ENCODE assay signal across 24 mouse cellular contexts in the genomic region with DNA sequence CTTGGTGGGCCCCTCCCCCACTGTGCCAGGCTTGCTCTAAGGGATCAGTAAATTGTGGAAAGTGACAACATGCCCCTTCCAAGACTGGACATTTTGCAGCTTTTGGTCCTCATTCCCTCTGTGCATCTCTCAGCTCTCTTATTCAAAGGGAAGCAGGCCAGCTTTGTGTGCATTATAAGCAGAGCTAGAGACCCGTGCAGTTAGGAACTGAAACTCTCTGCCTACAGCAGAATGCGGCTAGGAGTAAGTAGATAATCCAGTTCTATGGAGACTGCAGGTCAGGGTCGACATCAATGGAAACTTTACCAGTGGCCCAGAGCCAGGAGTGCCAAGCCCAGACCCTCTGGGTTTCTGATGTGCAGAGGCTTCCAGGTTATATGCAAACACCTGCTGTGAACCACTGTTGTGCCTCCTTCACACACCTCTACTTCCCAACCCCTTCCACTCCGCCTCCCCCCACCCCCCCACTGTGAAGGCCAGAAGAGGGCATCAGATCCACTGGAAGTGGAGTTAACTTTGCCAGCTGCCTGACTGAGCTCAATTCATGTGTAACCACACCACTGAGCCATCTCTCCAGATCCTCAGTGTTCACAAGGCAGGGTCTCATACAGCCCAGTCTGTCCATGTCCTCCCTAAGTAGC. TPM values are rescaled to one million over a fixed set of nuclear protein-coding genes. Genes with fewer than 3 reads are reported as not detected.
A peak's percentile ranks its signal among the peaks of the same experiment; 100 is the strongest.
DNase-seq lines count a peak whose midpoint lies in the region; ATAC-seq and TF ChIP-seq lines count a peak whose summit lies in the region.
"Had no signal": no experiment of that assay in that cellular context is flagged by ENCODE, and none has a peak within 500 bp of the region (broad histone marks: within the 10 kb centered on the region; RNA-seq: fewer than 3 reads in every experiment).

No protein-coding gene starts in this region.

- no peak for ATAC-seq in embryonic facial prominence, embryonic 13.5 days (ENCODE audit: insufficient number of reproducible peaks, insufficient read depth, low FRiP score, low TSS enrichment, low read depth)
- ATAC-seq in limb, embryonic 13.5 days (ENCODE audit: low FRiP score, low read depth), result no peak
- ATAC-seq: forebrain, embryonic 16.5 days; hindbrain, postnatal 0 days; intestine, embryonic 16.5 days had no signal

- no peak overlapping the region for H3K4me2 ChIP-seq in embryonic facial prominence, embryonic 13.5 days
- H3K4me2 ChIP-seq in limb, embryonic 13.5 days (replicated peaks), result no peak overlapping the region
- H3K4me2 ChIP-seq in CH12.LX (ENCODE audit: insufficient read depth, low read depth, poor library complexity, severe bottlenecking), result peak overlapping the region; percentile 45
- H3K4me2 ChIP-seq: embryonic facial prominence, embryonic 15.5 days; liver, embryonic 11.5 days had no signal

- in situ Hi-C loops in CH12.LX (cut with MboI; ENCODE audit: low pct_ligation_motif_present, low pct_unique_long_range_greater_than_20kb, low sequenced_read_pairs), result loop anchor here (10.0 kb wide), 1 partner anchor 174 kb away; no protein-coding TSS in a partner anchor

- H3K4me1 ChIP-seq in embryonic facial prominence, embryonic 13.5 days, result no peaks in the 10 kb centered on the region
- H3K4me1 ChIP-seq in embryonic facial prominence, embryonic 10.5 days, result peaks cover 17% of the 10 kb centered on the region
- peaks cover 9% of the 10 kb centered on the region; the same call in 1 of the 2 replicates for H3K4me1 ChIP-seq in limb, embryonic 13.5 days
- H3K4me1 ChIP-seq in limb, embryonic 10.5 days, result peaks cover 21% of the 10 kb centered on the region
- H3K4me1 ChIP-seq in CH12.LX (ENCODE audit: control insufficient read depth in 1 of 2, insufficient read depth in 2 of 2), result peaks cover 12 to 40% of the 10 kb centered on the region in 2 experiments

- DNase-seq in embryonic facial prominence, embryonic 10.5 days (ENCODE audit: low spot score), result no peak
- DNase-seq in limb, embryonic 10.5 days (ENCODE audit: low spot score), result no peak
- no peak for DNase-seq in CH12.LX (ENCODE audit: extremely low read depth)
- peak; percentile 51 for DNase-seq in ZHBTc4 (ENCODE audit: low read depth, low spot score)
- no peak for DNase-seq in layer of hippocampus, adult 9-11 months
- no peak for DNase-seq in left cerebral cortex, adult 8-10 months (ENCODE audit: low spot score in 2 of 2)
- DNase-seq: cerebellum, adult 18-20 months; cerebellum, postnatal 36 days; embryo, embryonic 11 days; gastrocnemius, postnatal 25 days; heart, adult 2 months; kidney, postnatal 4 days; lung, adult 2 months; lung, postnatal 14 days; thymus, adult 2 months had no signal

- TF ChIP-seq RAD21 in CH12.LX (IDR thresholded peaks at IDR 0.05; ENCODE audit: low read depth, low read length), result no peak

- TF ChIP-seq CTCF in CH12.LX (conservative IDR thresholded peaks at IDR 0.05 in 1 of 2, IDR thresholded peaks at IDR 0.05 in 1 of 2; ENCODE audit: low read depth in 2 of 2, low read length in 2 of 2), result no peak

- H3K79me2 ChIP-seq in CH12.LX (replicated peaks; ENCODE audit: control insufficient read depth, extremely low read depth, insufficient read depth, poor library complexity, severe bottlenecking), result no peaks in the 10 kb centered on the region

- no peak overlapping the region for H3K27ac ChIP-seq in embryonic facial prominence, embryonic 13.5 days
- no peak overlapping the region for H3K27ac ChIP-seq in embryonic facial prominence, embryonic 10.5 days (replicated peaks)
- H3K27ac ChIP-seq in limb, embryonic 13.5 days, result 0 out of 2 replicates have a peak overlapping the region, but pooled peaks have one; percentile 6
- H3K27ac ChIP-seq in limb, embryonic 10.5 days, result no peak overlapping the region
- no peak overlapping the region for H3K27ac ChIP-seq in CH12.LX (ENCODE audit: insufficient read depth, low read depth)
- H3K27ac ChIP-seq: embryonic facial prominence, embryonic 15.5 days; heart, adult 2 months; hindbrain, postnatal 0 days; left cerebral cortex, adult 2 months; stomach, postnatal 0 days had no signal

- H3K9me3 ChIP-seq in embryonic facial prominence, embryonic 13.5 days, result no peaks in the 10 kb centered on the region
- H3K9me3 ChIP-seq in embryonic facial prominence, embryonic 10.5 days, result no peaks in the 10 kb centered on the region
- no peaks in the 10 kb centered on the region for H3K9me3 ChIP-seq in limb, embryonic 13.5 days
- H3K9me3 ChIP-seq in limb, embryonic 10.5 days (replicated peaks), result no peaks in the 10 kb centered on the region
- no peaks in the 10 kb centered on the region for H3K9me3 ChIP-seq in CH12.LX (replicated peaks; ENCODE audit: low read length)
- H3K9me3 ChIP-seq: embryonic facial prominence, embryonic 15.5 days had no signal

- no peak for TF ChIP-seq POLR2A in CH12.LX (IDR thresholded peaks at IDR 0.05; ENCODE audit: low read depth, low read length)

- no peak overlapping the region for H3K4me3 ChIP-seq in embryonic facial prominence, embryonic 13.5 days
- H3K4me3 ChIP-seq in embryonic facial prominence, embryonic 10.5 days, result no peak overlapping the region
- no peak overlapping the region for H3K4me3 ChIP-seq in limb, embryonic 13.5 days
- H3K4me3 ChIP-seq in limb, embryonic 10.5 days, result no peak overlapping the region
- no peak overlapping the region for H3K4me3 ChIP-seq in CH12.LX (replicated peaks in 1 of 3; ENCODE audit: low read depth in 2 of 3, low read length in 2 of 3, poor library complexity in 1 of 3)
- H3K4me3 ChIP-seq: embryonic facial prominence, embryonic 15.5 days; heart, adult 2 months; left cerebral cortex, adult 2 months had no signal

- no peaks in the 10 kb centered on the region for H3K27me3 ChIP-seq in embryonic facial prominence, embryonic 13.5 days
- no peaks in the 10 kb centered on the region for H3K27me3 ChIP-seq in embryonic facial prominence, embryonic 10.5 days (replicated peaks; ENCODE audit: low read depth, poor library complexity, severe bottlenecking)
- no peaks in the 10 kb centered on the region for H3K27me3 ChIP-seq in limb, embryonic 13.5 days
- H3K27me3 ChIP-seq in limb, embryonic 10.5 days (ENCODE audit: low read depth, poor library complexity, severe bottlenecking), result no peaks in the 10 kb centered on the region
- H3K27me3 ChIP-seq in CH12.LX (replicated peaks), result no peaks in the 10 kb centered on the region
- H3K27me3 ChIP-seq: embryonic facial prominence, embryonic 15.5 days had no signal

- H3K9ac ChIP-seq in embryonic facial prominence, embryonic 13.5 days, result 0 out of 2 replicates have a peak overlapping the region, but pooled peaks have one; percentile 23
- no peak overlapping the region; the same call in 1 of the 2 replicates for H3K9ac ChIP-seq in limb, embryonic 13.5 days
- no peak overlapping the region for H3K9ac ChIP-seq in CH12.LX (ENCODE audit: insufficient read depth, low read depth)
- H3K9ac ChIP-seq: embryonic facial prominence, embryonic 15.5 days had no signal

- H3K36me3 ChIP-seq in embryonic facial prominence, embryonic 13.5 days, result no peaks in the 10 kb centered on the region
- H3K36me3 ChIP-seq in embryonic facial prominence, embryonic 10.5 days (replicated peaks), result no peaks in the 10 kb centered on the region
- H3K36me3 ChIP-seq in limb, embryonic 13.5 days, result no peaks in the 10 kb centered on the region
- H3K36me3 ChIP-seq in limb, embryonic 10.5 days, result no peaks in the 10 kb centered on the region
- peaks cover 0 to 6% of the 10 kb centered on the region in 2 experiments for H3K36me3 ChIP-seq in CH12.LX (replicated peaks in 1 of 2; ENCODE audit: control insufficient read depth in 1 of 2, insufficient read depth in 1 of 2, low read length in 1 of 2)
- H3K36me3 ChIP-seq: embryonic facial prominence, embryonic 15.5 days had no signal

- WGBS in embryonic facial prominence, embryonic 13.5 days, result 29% methylated on average over 4 of the region's 4 CpGs
- 30% methylated on average over 4 of the region's 4 CpGs for WGBS in embryonic facial prominence, embryonic 10.5 days
- WGBS in limb, embryonic 13.5 days, result 31% methylated on average over 4 of the region's 4 CpGs
- WGBS in limb, embryonic 10.5 days, result 40% methylated on average over 4 of the region's 4 CpGs

- dilution Hi-C loops in CH12.LX (cut with MboI; ENCODE audit: extremely low pct_ligation_motif_present, extremely low pct_unique_long_range_greater_than_20kb, low sequenced_read_pairs), result no loop called here

- TF ChIP-seq EP300 in CH12.LX (IDR thresholded peaks at IDR 0.05; ENCODE audit: low read length), result peak; percentile 46

TF ChIP-seq in CH12.LX, 34 proteins besides CTCF, POLR2A, EP300 and RAD21 (continues in another document):
- TF ChIP-seq E2F4 (IDR thresholded peaks at IDR 0.05; ENCODE audit: insufficient replicate concordance, low read depth, low read length) (no peak), NRF1 (IDR thresholded peaks at IDR 0.05; ENCODE audit: low read depth, low read length) (peak; percentile 9; the same call in 1 of the 2 replicates), HCFC1 (IDR thresholded peaks at IDR 0.05; ENCODE audit: low read depth, low read length) (no peak), ZNF384 (IDR thresholded peaks at IDR 0.05; ENCODE audit: low read depth, low read length) (no peak), PAX5 (IDR thresholded peaks at IDR 0.05; ENCODE audit: low read length) (no peak), POLR2AphosphoS2 (IDR thresholded peaks at IDR 0.05; ENCODE audit: low read depth, low read length) (no peak), MYC (IDR thresholded peaks at IDR 0.05; ENCODE audit: low read depth, low read length) (no peak), JUN (IDR thresholded peaks at IDR 0.05; ENCODE audit: insufficient read depth, low read depth, low read length) (no peak), ZMIZ1 (IDR thresholded peaks at IDR 0.05; ENCODE audit: low read depth, low read length) (no peak), ETS1 (conservative IDR thresholded peaks at IDR 0.05; ENCODE audit: low read depth, low read length) (no peak), SIN3A (IDR thresholded peaks at IDR 0.05; ENCODE audit: low read length) (no peak), CHD1 (IDR thresholded peaks at IDR 0.05; ENCODE audit: low read depth, low read length) (no peak), ZKSCAN1 (IDR thresholded peaks at IDR 0.05; ENCODE audit: borderline replicate concordance, low read depth, low read length) (no peak), UBTF (IDR thresholded peaks at IDR 0.05; ENCODE audit: low read depth, low read length) (no peak), MAZ (IDR thresholded peaks at IDR 0.05; ENCODE audit: low read depth, low read length) (no peak)

RNA-seq across cellular contexts. Expression of gene Ern1, which starts 11.2 kb away (rescaled TPM):
- polyA plus RNA-seq in embryonic facial prominence, embryonic 13.5 days (2015; fragmentation: Nextera tagmentation; extraction: Ambion mirVana), result 7.0 and 7.5 TPM in 2 replicates
- 5.4 and 5.5 TPM in 2 replicates for polyA plus RNA-seq in embryonic facial prominence, embryonic 10.5 days (2016; fragmentation: Nextera tagmentation; extraction: Ambion mirVana)
- polyA plus RNA-seq in limb, embryonic 13.5 days (2015; fragmentation: Nextera tagmentation; extraction: Ambion mirVana), result 6.8 and 7.6 TPM in 2 replicates
- 7.4 and 8.2 TPM in 2 replicates for polyA plus RNA-seq in limb, embryonic 10.5 days (2016; fragmentation: Nextera tagmentation; extraction: Ambion mirVana)
- total RNA-seq in CH12.LX (2012; rRNA removed) (15.2 and 21.7 TPM in 2 replicates), CH12.LX (2014; rRNA removed) (3.0 TPM in 2 replicates)
- 6.9 and 7.7 TPM in 2 replicates for polyA plus RNA-seq in CH12.LX (2012; ENCODE audit: insufficient read length, low read depth)
- total RNA-seq in left cerebral cortex, adult 8-10 months (2022), result 10 to 100 TPM in 1 of 4 experiments, 1 to 10 TPM in 3; 8.2 to 10.5 (median 9.2) TPM
